Mouse (Mus musculus): ENCODE measurements around the gene Snrnp35.

Gene Snrnp35

DNA sequence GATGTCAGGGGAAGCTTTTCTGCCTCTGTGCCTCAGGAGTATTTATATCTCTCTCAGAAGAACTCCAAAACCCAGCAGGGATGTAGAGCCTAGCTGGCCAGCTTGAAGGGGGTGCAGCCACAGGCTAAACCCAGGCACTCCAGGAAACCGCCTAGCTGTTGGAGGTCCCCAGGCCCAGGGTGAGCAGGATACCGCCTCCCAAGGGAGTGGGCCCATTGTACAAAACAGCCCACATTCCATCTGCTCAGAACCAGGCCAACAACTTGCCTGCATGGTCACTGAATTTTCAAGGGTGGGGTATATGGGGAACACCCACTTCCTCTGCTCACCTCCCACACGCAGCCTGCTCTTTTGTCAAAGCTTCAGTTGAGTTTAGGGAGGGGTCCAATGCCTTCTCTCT, 17.6 kb downstream of the Snrnp35 start:
- DNase-seq (ENCODE audit: low spot score in 2 of 2): no peak

- DNase-seq (ENCODE audit: low spot score in 2 of 2): no peak
Observed at GRCm38 (mm10) chr5:124501541-124501940, 18.6 kb downstream of the Snrnp35 start.

DNA sequence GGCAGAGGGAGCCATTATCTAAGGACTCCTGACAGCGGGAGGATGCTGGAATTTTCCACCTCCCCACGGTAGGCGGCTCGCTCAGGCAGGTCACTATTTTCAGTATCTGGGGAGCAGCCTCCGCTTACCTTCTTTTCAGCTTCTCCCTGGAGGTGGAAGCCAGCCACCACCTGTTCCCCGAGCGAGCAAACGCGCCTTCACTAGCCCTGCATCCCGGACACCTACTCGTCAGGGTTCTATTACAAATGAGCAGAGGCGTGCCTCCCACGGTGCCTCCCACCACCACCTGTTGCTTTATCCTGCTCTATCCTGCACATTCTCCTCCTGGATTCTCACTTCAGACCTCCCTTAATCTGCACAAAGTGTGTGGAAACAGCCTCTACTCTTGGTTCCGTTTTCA, 20.8 kb downstream of the Snrnp35 start:
- no peak for DNase-seq (ENCODE audit: low spot score in 2 of 2)

DNA sequence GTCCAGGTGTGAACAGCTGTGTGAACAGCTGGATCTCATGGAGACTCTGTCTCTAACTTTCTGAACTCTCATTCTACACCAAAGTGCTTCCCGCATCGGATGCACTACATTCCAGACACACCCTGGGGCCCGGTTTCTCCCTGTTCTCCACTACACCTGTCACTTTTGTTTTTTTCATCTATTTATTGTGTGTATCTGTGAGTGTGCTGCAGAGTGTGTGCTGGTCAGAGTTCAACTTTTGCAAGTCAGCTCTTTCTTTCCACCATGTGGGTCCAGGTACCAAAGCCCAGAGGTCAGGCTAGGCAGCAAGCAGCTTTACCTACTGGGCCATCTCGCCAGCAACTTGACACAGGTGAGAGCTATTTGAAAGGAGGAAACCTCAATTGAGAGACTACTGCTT, 22.3 kb downstream of the Snrnp35 start:
- no peak for DNase-seq (ENCODE audit: low spot score in 2 of 2)

DNA sequence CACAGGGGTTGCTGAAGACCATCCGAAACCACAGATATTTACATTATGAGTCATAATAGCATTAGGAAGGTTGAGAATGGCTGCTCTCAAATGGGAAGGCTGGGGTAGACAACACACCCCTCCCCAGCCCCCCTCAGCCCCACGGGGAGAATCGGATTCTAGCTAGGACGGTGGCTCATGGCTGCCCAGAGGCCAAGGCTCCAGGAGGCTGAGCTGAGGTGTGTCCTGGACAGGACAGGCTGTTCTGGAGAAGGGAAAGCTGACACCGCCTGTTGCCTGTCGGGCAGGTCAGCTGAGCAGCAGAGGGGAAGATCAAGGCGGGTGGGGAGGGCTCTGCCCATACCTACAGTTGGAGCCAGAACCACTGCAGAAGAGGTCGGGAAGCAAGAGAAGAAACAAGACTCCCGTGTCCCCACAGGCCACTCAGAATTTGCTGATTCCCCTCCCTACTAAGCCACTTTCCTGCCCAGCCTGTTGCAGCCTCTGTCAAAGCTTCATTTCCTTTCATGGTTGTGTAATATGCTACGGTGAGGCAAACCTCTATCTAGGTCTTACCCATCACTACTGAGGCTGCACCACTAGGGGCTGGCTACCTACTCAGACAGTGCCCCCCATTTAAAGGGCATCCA, 23.9 kb downstream of the Snrnp35 start:
- DNase-seq (ENCODE audit: low spot score in 2 of 2): no peak

DNA sequence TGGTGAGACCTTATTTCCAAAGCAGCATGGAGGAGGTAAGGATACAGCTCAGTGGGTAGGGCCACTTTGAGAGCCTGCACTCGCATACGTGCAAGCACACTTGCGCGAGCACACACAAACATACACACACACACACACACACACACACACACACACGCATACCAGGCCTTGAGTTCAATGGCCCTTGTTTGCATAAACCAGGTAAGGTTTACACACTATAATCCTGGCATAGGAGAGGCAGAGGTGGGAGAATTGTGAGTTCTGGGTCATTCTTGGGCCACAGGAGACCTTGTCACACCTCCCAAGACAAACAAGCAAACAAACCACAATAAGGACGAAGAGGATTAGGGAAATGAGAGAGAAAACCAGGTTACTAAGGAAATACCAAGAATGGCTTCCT, 26.3 kb downstream of the Snrnp35 start:
- DNase-seq (ENCODE audit: low spot score in 2 of 2): no peak

DNA sequence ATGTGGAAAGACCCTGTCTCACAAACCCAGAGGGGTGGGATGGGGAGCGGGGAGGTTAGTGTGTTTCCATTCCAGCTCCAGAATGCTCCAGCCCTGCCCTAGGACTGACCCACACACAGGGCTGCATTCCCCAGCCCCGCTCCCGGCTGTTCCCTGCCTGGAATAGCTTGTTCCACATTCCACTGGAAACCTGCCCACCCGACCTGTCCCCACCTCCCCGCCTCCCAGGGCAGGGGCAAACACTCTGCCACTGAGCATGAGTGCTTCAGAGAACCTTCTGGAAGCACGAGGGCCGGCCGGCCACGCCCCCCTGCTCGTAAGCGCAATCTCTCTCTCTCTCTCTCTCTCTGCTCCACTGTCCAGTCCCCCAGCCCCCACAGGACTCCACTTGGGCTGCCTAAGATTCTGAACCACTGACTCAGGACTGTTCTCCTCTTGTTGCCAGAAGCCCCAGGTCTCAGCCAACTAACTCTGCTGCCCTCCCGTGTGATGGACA, 26.9 kb downstream of the Snrnp35 start:
- no peak for DNase-seq (ENCODE audit: low spot score in 2 of 2)

DNA sequence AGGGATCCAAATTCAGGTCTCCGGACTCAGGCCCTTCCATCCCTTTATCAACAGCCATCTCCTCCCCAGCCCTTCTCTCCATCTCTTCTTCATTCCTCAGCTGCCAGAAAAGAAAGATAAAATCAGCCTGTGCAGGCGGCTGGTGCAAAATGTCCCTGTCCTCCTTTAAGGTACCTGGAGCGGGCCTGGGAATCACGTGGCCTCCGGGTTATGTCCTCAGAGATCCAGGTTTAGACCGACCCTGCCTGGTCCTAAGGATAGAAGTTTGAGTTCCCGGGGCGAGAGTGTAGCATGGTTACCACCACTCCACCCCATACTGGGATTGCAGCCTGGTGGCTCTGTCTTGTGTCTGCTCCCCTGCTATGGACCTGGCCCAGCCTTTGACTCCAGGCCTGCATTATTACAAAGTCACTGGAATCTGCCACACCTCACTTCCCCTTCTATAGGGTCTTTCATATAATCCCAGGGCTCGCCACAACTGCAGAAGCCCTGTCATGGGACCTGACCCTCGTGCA, 27.7 kb downstream of the Snrnp35 start:
- DNase-seq (ENCODE audit: low spot score in 2 of 2): no peak

DNA sequence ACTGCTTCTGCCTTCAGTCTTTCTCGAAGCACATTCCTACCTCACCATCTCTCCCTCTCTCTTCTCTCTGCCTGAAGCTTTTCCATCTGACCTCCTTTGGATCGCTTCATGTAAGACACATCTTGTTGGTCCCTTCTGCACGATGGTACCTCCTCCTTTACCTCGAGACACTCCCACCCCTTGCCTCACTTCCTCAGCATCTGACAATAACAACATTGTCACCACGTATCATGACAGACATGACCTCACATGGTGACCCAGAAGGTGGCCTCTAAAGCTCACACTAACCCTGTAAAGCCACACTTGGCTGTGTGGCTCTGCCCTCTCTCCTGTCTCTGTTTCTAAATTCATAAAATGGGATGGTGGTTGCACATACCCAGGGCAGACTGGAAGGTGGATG, 32.9 kb downstream of the Snrnp35 start:
- no peak for DNase-seq (ENCODE audit: low spot score in 2 of 2)

GRCm38 (mm10) chr5:124518648-124519047, 35.7 kb downstream of the Snrnp35 start:
- no peak for DNase-seq (ENCODE audit: low spot score in 2 of 2)

DNA sequence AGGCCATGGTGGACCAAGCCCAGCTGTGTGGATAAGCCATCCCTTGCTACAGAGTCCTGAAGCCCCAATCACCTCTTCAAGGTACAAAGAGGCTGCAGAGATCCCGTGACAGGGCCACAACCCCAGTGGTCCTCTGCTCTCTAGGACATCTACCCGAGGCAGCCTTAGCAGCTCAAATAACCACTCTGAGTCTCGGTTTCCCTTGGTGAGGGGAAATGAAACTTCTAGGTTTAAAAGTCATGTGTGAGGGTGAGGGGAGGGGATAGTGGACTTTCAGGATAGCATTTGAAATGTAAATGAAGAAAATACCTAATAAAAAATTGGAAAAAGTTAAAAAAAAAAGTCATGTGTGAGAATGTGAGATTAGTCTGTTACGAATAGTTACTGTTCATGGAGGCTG, 38.7 kb downstream of the Snrnp35 start:
- DNase-seq (ENCODE audit: low spot score in 2 of 2): no peak

DNA sequence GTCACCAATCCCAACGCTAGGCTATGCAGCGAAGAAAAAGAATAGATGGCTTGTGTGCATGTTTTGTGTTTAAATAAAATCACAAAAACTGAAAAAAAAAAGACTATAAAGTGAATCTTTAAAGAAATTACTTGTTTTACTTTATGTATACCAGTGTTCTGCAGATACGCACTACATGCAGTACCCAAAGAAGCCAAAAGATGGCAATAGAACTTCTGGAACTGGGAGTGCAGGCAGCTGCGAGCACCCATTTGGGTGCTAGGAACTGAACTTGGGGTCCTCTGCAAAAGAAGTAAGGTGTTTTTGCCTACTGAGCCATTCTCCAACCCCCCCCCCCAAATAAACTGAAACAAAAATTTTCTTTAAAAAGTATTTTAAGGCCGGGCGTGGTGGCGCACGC, 40.1 kb downstream of the Snrnp35 start:
- no peak for DNase-seq (ENCODE audit: low spot score in 2 of 2)

GRCm38 (mm10) chr5:124524943-124525342, 42.0 kb downstream of the Snrnp35 start:
- no peak for DNase-seq (ENCODE audit: low spot score in 2 of 2)

DNA sequence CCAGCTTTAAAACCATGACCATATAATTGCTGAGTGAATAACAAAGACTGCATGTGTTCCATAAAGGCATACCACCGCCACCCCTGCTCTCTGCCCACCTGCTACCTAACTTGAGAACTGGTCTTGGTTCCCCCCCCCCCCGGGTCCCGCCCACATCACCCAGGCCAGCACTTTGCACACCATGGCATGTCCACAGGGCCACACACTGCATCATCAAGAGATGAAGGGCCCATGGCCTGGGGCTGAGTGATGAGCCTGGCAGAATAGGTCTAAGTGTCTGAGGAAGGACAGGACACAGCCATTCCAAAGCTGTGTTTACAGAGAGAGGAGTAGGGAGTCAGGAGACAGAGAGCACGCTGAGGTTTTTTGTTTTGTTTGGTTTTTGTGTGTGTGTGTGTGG, 45.4 kb downstream of the Snrnp35 start:
- DNase-seq (ENCODE audit: low spot score in 2 of 2): no peak

- no peak for DNase-seq (ENCODE audit: low spot score in 2 of 2)
Observed at GRCm38 (mm10) chr5:124528791-124529190, 45.9 kb downstream of the Snrnp35 start.

GRCm38 (mm10) chr5:124529191-124529651, 46.3 kb downstream of the Snrnp35 start:
- DNase-seq (ENCODE audit: low spot score in 2 of 2): no peak

GRCm38 (mm10) chr5:124529697-124530096, 46.8 kb downstream of the Snrnp35 start:
- DNase-seq (ENCODE audit: low spot score in 2 of 2): no peak

DNA sequence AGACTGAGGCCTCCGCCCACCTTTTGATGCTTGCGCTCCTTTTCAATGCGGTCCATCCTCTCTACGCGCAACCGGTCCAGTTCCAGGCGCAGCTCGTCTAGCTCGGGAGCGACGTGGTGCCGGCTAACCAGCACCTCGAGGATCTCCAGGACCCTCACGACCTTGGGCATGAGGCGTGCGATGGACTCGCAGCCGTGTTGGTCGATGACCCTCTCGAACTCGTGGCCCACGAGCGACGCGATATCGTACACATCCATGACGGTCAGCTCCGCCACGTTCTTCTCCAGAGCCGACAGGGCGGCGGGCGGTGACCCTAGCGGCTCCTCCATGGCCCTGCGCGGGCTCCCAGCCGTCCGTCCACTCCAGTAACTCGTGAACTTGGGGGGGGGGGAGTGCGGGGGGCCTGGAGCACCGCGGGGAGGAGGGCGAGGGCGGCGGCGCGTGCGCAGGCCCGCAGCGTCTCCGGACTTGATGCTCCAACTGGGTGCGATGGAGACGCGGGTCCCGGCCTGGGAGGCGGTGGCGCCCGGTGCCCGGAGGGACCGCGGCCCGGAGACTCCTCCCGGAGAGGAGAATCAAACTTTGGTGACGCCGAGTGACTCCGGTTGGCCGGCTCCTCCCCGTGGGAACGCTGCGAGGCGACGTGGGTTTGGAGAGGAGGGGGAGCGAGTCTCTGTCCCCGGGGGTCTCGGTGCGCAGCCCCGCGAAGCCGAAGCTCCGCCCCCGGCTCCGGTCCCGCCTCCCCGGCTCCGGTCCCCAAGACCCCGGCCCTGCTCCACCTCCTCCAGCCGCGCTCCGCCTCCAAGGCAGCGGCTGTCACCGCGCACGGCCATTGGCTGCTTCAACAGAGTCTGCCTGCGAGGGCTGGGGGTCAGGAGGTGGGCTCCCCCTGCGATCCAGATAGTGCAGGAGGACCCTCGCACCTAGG, 48.0 kb downstream of the Snrnp35 start, which contains the start of gene Rilpl1:
Rilpl1 (minus strand) TSS at position 737 of the 928 bp plus-strand sequence.
- peak; percentile 47 to 66 for DNase-seq (ENCODE audit: low spot score in 2 of 2)

DNA sequence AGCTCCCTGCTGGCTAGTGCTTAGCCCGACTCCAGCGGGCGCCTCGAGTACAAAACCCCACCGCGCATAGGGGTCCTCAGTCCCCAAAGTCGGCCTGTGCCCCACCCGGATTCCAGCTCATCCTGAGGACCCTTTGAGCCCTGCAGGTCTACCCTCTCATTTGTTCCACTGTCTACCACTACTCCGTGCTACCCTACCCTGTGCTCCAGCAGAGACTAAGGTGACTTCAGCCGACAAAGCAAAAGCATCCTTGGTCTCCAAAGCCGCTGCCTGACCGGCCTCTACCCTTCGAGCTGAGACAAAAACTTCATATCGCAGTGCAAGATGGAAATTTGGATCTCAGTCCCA, 48.6 kb downstream of the Snrnp35 start:
- DNase-seq (ENCODE audit: low spot score in 2 of 2): no peak

DNA sequence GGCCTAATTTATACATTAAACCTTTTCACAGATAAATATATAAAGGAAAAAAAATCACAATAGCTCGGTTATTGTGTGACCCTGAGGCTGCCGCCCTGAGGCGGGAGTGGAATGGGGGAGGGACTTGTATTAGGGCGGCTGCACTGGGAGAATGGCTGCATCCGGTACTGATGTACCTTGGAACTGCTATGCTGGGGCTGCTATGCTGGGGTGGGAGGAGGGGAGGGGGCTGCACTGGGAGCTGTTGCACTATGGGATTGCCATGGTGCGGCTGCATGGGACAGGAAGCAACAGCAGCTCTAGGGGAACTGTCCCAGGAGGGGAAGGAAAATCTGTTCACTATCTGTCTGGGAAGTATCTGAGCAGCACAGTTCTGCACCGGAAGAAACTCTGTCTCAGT, 49.5 kb downstream of the Snrnp35 start:
- DNase-seq (ENCODE audit: low spot score in 2 of 2): no peak

GRCm38 (mm10) chr5:124535016-124535415, 52.1 kb downstream of the Snrnp35 start:
- DNase-seq (ENCODE audit: low spot score in 2 of 2): no peak

GRCm38 (mm10) chr5:124536776-124537175, 53.8 kb downstream of the Snrnp35 start:
- DNase-seq (ENCODE audit: low spot score in 2 of 2): peak in 1 of 2 experiments; percentile 16
